Mouse (Mus musculus): ENCODE measurements around the gene Rreb1. TPM values are rescaled to one million over a fixed set of nuclear protein-coding genes. Genes with fewer than 3 reads are reported as not detected.

The Rreb1 gene
- polyA plus RNA-seq, 1 experiment from 2014 or later = 2.0 TPM

DNA sequence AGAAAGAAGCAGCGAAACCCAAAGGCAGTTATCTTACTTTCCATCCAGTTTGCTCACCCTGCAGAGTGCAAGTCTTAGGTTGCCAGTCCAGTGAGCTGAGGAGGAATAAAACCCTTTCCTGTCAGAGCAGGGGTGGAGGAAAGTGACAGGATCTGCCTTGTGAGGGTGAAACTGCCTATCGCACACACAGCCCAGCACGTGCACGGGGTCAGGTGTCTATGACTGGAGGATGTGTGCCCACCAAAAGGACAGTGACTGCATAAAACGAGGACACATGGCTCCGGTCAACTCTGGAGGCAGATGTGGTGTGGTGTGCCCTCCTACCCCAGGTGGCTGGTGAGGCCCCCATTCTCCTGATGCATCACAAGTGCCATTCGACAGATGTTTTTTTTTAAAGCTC, 181.7 kb downstream of the Rreb1 start:
- WGBS = 95% methylated on average over 7 of the region's 7 CpGs
- peaks cover 5% of the 10 kb centered on the region for H3K4me1 ChIP-seq (ENCODE audit: control insufficient read depth, insufficient read depth, low read depth, low read length)
- H3K36me3 ChIP-seq (ENCODE audit: control insufficient read depth, insufficient read depth, low read length) = no peaks in the 10 kb centered on the region
- H3K4me3 ChIP-seq (ENCODE audit: low read length) = no peak overlapping the region
- no peaks in the 10 kb centered on the region for H3K9me3 ChIP-seq (ENCODE audit: control insufficient read depth, low read length)
- no peak overlapping the region for H3K9ac ChIP-seq (ENCODE audit: low read depth, low read length)
- no peaks in the 10 kb centered on the region for H3K27me3 ChIP-seq (replicated peaks; ENCODE audit: control insufficient read depth, insufficient read depth, low read length)
- H3K4me2 ChIP-seq (ENCODE audit: low read length) = no peak overlapping the region
- no peak overlapping the region for H3K27ac ChIP-seq (ENCODE audit: low read depth, low read length)
- ATAC-seq = no peak

DNA sequence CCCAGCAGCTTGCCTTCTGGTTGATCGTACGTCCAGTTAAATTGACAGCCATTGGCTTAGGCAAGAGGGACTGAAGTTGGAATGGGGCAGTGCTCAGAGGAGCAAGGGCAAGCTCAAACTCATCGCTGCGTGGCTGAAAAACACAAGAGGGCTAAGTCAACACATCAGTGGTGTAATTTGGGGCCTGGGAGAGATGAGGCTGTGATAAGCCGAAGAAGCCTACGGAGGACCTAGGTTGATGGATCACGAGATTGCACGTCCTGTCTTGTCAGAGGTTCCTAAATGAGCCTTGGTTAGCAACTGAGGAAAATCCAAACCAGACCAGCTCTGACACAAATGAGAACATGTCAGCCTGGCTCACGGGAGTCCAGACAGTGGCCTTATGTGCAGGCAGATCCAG, 184.3 kb downstream of the Rreb1 start:
- no peak overlapping the region for H3K9ac ChIP-seq (ENCODE audit: low read depth, low read length)
- ATAC-seq = no peak
- H3K27me3 ChIP-seq (replicated peaks; ENCODE audit: control insufficient read depth, insufficient read depth, low read length) = no peaks in the 10 kb centered on the region
- 88% methylated on average over 9 of the region's 9 CpGs for WGBS
- no peak overlapping the region for H3K4me3 ChIP-seq (ENCODE audit: low read length)
- H3K4me2 ChIP-seq (ENCODE audit: low read length) = no peak overlapping the region
- H3K4me1 ChIP-seq (ENCODE audit: control insufficient read depth, insufficient read depth, low read depth, low read length) = peaks cover 11% of the 10 kb centered on the region
- no peak overlapping the region for H3K27ac ChIP-seq (ENCODE audit: low read depth, low read length)
- H3K9me3 ChIP-seq (ENCODE audit: control insufficient read depth, low read length) = no peaks in the 10 kb centered on the region
- no peaks in the 10 kb centered on the region for H3K36me3 ChIP-seq (ENCODE audit: control insufficient read depth, insufficient read depth, low read length)

DNA sequence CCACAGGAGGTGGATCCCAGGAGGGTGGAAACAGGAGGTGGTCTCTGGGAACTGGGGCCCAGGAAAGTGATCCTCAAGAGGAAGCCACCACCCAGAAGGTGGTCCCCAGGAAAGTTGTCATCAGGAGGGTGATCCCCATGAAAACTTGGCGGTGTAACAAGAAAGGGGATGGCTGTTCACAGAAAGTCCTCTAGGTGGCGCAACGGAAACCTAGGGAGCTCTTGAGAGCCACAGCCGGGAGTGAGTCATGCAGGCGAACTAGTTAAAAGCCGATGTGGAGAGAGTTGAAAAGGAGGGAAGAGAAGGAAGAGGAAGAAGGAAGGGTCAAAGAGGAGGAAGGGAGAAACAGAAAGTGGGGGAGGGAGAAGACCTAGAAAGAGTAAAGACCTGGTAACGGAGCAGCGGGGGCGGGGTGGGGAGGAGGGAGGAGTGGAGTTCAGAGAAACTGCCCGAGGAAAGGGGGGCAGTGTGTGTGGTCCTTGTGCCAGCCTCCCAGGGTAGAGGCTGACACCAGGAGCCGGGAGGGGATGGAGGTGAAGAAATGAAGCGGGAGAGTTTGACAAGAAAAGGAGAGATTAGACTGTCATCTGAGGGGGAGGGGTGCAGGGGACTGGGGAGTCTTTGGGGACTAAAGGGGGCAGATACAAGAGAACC, 185.3 kb downstream of the Rreb1 start:
- peak overlapping the region; percentile 9; the same call in 1 of the 2 replicates for H3K9ac ChIP-seq (ENCODE audit: low read depth, low read length)
- H3K36me3 ChIP-seq (ENCODE audit: control insufficient read depth, insufficient read depth, low read length) = no peaks in the 10 kb centered on the region
- no peaks in the 10 kb centered on the region for H3K9me3 ChIP-seq (ENCODE audit: control insufficient read depth, low read length)
- peaks cover 11% of the 10 kb centered on the region for H3K4me1 ChIP-seq (ENCODE audit: control insufficient read depth, insufficient read depth, low read depth, low read length)
- H3K4me3 ChIP-seq (ENCODE audit: low read length) = peak overlapping the region; percentile 31
- no peaks in the 10 kb centered on the region for H3K27me3 ChIP-seq (replicated peaks; ENCODE audit: control insufficient read depth, insufficient read depth, low read length)
- peak overlapping the region; percentile 46 for H3K4me2 ChIP-seq (ENCODE audit: low read length)
- under 1% methylated on average over 12 of the region's 12 CpGs for WGBS
- peak; percentile 43; the same call in 1 of the 2 replicates for ATAC-seq
- no peak overlapping the region for H3K27ac ChIP-seq (ENCODE audit: low read depth, low read length)

- no peak for ATAC-seq
- H3K27ac ChIP-seq (ENCODE audit: low read depth, low read length) = no peak overlapping the region
- H3K27me3 ChIP-seq (replicated peaks; ENCODE audit: control insufficient read depth, insufficient read depth, low read length) = no peaks in the 10 kb centered on the region
- H3K9me3 ChIP-seq (ENCODE audit: control insufficient read depth, low read length) = no peaks in the 10 kb centered on the region
- H3K4me1 ChIP-seq (ENCODE audit: control insufficient read depth, insufficient read depth, low read depth, low read length) = peaks cover 11% of the 10 kb centered on the region
- 35% methylated on average over 20 of the region's 20 CpGs for WGBS
- no peaks in the 10 kb centered on the region for H3K36me3 ChIP-seq (ENCODE audit: control insufficient read depth, insufficient read depth, low read length)
- H3K9ac ChIP-seq (ENCODE audit: low read depth, low read length) = no peak overlapping the region; the same call in 1 of the 2 replicates
- peak overlapping the region; percentile 46 for H3K4me2 ChIP-seq (ENCODE audit: low read length)
- H3K4me3 ChIP-seq (ENCODE audit: low read length) = no peak overlapping the region; the same call in 1 of the 2 replicates
Observed at GRCm38 (mm10) chr13:37964128-37965087, 186.2 kb downstream of the Rreb1 start.

GRCm38 (mm10) chr13:37965126-37965914, 187.1 kb downstream of the Rreb1 start:
- Histone ChIP-seq H3K4me2 (ENCODE audit: low read length) (no peak overlapping the region), H3K27me3 (replicated peaks; ENCODE audit: control insufficient read depth, insufficient read depth, low read length) (no peaks in the 10 kb centered on the region), H3K27ac (ENCODE audit: low read depth, low read length) (no peak overlapping the region), H3K4me1 (ENCODE audit: control insufficient read depth, insufficient read depth, low read depth, low read length) (peaks cover 11% of the 10 kb centered on the region), H3K9me3 (ENCODE audit: control insufficient read depth, low read length) (no peaks in the 10 kb centered on the region), H3K4me3 (ENCODE audit: low read length) (no peak overlapping the region), H3K36me3 (ENCODE audit: control insufficient read depth, insufficient read depth, low read length) (no peaks in the 10 kb centered on the region), H3K9ac (ENCODE audit: low read depth, low read length) (no peak overlapping the region)
- WGBS = 36% methylated on average over 17 of the region's 17 CpGs
- ATAC-seq = 0 out of 2 replicates have a peak, but pooled peaks have one; percentile 21

DNA sequence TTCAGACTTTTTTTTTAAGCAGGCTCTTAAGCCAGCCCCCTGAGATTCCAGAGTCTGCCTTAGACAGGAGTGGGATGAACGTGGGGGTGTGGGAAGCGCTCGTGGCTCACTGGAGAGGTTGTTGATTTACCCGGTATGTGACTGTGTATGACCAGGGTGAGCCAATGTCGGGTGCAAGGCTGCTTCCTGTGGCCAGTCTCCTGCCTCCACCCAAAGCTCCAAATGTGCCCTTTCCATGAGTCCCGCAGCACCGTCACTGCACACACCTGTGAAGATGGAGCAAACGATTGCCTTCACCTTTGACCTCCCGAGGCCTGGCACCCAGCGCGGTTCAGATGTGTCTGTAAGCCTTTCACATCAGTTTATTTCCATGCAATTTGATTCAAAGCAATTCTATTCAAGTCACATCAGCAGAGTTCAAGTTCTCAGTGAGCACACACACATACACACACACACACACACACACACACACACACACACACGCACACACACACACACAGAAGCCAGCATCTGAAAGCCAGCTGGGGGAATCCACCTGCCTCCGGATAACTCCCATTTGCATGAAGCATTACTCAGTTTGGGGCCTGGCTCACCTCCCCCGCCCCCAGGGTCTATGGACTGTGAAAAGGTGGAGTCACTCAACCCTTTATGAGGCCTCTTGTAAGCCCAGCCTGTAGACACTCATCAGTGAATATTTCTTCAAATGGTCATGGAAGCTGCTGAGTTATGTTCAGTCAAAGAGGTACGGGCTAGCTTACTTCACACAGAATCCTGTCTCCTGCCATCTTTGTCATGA, 188.3 kb downstream of the Rreb1 start:
- no peak overlapping the region for H3K4me3 ChIP-seq (ENCODE audit: low read length)
- no peaks in the 10 kb centered on the region for H3K27me3 ChIP-seq (replicated peaks; ENCODE audit: control insufficient read depth, insufficient read depth, low read length)
- no peak overlapping the region for H3K9ac ChIP-seq (ENCODE audit: low read depth, low read length)
- no peak for ATAC-seq
- no peaks in the 10 kb centered on the region for H3K36me3 ChIP-seq (ENCODE audit: control insufficient read depth, insufficient read depth, low read length)
- H3K4me1 ChIP-seq (ENCODE audit: control insufficient read depth, insufficient read depth, low read depth, low read length) = peaks cover 11% of the 10 kb centered on the region
- no peak overlapping the region for H3K4me2 ChIP-seq (ENCODE audit: low read length)
- no peak overlapping the region for H3K27ac ChIP-seq (ENCODE audit: low read depth, low read length)
- WGBS = 78% methylated on average over 15 of the region's 15 CpGs
- no peaks in the 10 kb centered on the region for H3K9me3 ChIP-seq (ENCODE audit: control insufficient read depth, low read length)

DNA sequence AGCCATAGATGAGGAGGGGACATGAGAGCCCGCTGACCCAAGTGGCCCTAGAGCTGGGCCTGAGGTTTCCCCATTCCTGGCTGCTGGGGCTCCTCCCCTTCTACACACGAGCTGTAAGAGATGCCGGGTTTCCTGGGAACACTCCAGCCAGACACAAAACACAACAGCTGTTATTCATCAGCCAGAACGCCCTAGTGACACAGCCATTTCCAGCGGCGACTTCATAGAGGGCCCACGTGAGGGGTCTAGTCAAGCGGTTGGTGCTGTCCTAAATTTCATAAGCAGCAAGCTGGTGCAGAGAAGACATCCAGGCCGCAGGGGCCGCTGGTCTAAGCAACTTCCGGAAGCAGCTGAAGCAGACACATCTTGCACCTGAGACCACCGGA, 188.8 kb downstream of the Rreb1 start:
- H3K27me3 ChIP-seq (replicated peaks; ENCODE audit: control insufficient read depth, insufficient read depth, low read length) = no peaks in the 10 kb centered on the region
- H3K9ac ChIP-seq (ENCODE audit: low read depth, low read length) = peak overlapping the region; percentile 41; the same call in 1 of the 2 replicates
- no peak overlapping the region for H3K27ac ChIP-seq (ENCODE audit: low read depth, low read length)
- H3K4me1 ChIP-seq (ENCODE audit: control insufficient read depth, insufficient read depth, low read depth, low read length) = peaks cover 11% of the 10 kb centered on the region
- WGBS = 29% methylated on average over 12 of the region's 12 CpGs
- H3K4me2 ChIP-seq (ENCODE audit: low read length) = peak overlapping the region; percentile 25
- H3K36me3 ChIP-seq (ENCODE audit: control insufficient read depth, insufficient read depth, low read length) = no peaks in the 10 kb centered on the region
- H3K9me3 ChIP-seq (ENCODE audit: control insufficient read depth, low read length) = no peaks in the 10 kb centered on the region
- no peak overlapping the region for H3K4me3 ChIP-seq (ENCODE audit: low read length)
- no peak for ATAC-seq

DNA sequence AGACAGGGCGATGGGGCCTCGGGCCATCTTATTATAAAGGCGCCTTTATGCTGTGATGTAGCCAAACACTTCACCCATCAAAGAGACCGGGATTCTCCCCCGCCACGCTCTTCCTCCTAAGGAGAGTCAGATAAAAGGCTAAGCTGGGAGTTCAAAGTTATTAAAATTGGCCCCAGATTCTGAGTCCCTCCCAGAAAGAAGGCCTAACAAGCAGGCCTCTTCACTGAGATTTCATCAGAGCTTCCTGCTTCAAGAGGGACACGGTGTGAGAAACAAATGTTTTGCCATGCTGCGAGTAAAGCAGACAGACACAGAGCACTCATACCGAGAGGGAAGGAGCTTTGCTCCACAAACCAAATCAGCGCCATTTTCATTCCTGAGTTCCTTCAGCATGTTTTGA, 189.4 kb downstream of the Rreb1 start:
- peak overlapping the region; percentile 25 for H3K4me2 ChIP-seq (ENCODE audit: low read length)
- WGBS = 48% methylated on average over 10 of the region's 10 CpGs
- ATAC-seq = no peak
- peaks cover 11% of the 10 kb centered on the region for H3K4me1 ChIP-seq (ENCODE audit: control insufficient read depth, insufficient read depth, low read depth, low read length)
- no peak overlapping the region for H3K4me3 ChIP-seq (ENCODE audit: low read length)
- no peaks in the 10 kb centered on the region for H3K27me3 ChIP-seq (replicated peaks; ENCODE audit: control insufficient read depth, insufficient read depth, low read length)
- no peaks in the 10 kb centered on the region for H3K36me3 ChIP-seq (ENCODE audit: control insufficient read depth, insufficient read depth, low read length)
- H3K9ac ChIP-seq (ENCODE audit: low read depth, low read length) = peak overlapping the region; percentile 41; the same call in 1 of the 2 replicates
- no peak overlapping the region for H3K27ac ChIP-seq (ENCODE audit: low read depth, low read length)
- no peaks in the 10 kb centered on the region for H3K9me3 ChIP-seq (ENCODE audit: control insufficient read depth, low read length)
